Mouse (Mus musculus): ENCODE measurements around the gene Zmym2.
A peak's percentile ranks its signal among the peaks of the same experiment; 100 is the strongest.
"Not testable (repeated sequence)": the region's sequence is repeated elsewhere in the genome, so short reads cannot be mapped to it uniquely, and the experiment has no call there.

Gene Zmym2

GRCm38 (mm10) chr14:56886594-56887513 is at the start of gene Zmym2:
Gene Zmym2, plus strand, starts transcription at chr14:56886653.
- peak; percentile 83 to 86 for DNase-seq

- DNase-seq, result no peak
Measured at GRCm38 (mm10) chr14:56844033-56844432, 42.4 kb upstream of the Zmym2 start.

DNA sequence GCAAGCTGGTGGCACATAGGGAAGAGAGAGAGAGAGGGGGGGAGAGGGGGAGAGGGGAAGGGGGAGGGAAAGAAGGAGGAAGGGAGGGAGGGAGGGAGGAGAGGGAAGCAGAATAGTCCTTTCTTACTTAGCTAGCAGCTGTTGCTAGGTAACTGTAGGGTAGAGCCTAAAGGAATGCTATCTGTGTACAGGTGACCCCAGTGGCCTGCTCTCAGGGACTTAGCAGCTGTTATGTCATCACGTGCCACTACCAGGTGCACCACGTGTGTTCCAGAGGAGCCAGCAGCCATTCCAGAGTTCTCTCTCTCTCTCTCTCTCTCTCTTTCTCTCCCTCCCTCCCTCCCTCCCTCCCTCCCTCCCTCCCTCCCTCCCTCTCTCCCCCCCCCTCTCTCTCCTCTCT is 41.9 kb upstream of the Zmym2 start:
- no peak for DNase-seq

DNA sequence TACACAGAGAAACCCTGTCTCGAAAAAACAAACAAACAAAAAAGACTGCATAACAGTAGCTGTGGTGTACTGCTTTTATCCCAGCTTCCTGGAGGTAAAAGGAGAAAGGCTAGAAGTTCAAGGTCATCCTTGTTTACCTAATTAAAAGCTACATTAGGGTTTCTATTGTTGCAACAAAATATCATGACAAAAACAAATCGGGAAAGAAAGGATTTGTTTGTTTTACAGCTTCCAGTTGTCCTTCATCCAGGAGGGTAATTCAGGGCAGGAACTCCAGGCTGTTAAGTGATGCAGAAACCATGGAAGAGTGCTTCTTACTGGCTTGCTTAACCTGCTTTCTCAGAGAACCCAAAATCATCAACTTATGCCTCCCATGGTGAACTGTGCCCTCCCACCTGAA is 38.1 kb upstream of the Zmym2 start:
- no peak for DNase-seq

DNA sequence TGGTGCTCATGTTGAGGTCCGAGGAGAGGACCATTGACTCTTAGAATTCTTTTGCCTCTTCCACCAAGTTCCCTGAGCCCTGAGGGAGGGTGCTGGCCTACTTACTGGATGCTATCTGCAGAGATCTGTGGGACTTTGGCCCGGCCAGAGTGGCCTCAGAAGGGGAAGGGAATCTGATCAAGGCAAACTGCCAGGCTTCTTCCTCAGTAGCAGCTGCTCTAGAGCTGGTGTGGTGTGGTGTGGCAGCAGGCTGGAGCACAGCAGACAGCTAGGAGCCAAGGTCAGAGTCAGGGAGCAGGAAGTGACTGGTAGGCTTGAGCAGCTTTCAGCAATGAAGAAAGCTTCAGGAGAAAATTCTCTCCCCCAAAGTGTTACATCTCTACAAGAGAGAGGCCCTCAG is 36.8 kb upstream of the Zmym2 start:
- peak; percentile 10 to 60 for DNase-seq

- DNase-seq, result no peak
Measured at GRCm38 (mm10) chr14:56864041-56864440, 22.4 kb upstream of the Zmym2 start.

DNA sequence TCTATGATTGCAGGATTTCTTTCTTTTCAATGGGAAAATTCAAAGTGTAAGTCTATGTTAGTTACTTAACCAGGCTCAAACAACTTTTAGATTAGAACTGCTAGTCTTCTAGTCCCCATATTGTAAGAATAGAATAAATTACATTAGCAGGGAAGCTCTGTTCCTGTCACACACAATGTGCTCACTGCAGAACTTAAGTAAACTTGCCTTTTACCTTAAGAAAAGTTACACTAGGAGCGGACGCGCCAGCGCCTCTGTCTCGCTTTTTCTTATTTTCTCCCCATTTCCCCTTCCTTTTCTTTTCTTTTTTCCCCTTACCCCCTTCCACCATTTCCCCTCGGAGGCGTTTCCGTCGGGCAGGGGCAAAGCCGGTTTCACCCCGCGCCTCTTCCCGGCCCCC is 21.8 kb upstream of the Zmym2 start:
- no peak for DNase-seq

- DNase-seq, result not testable (repeated sequence)
Measured at GRCm38 (mm10) chr14:56865112-56865511, 21.3 kb upstream of the Zmym2 start.

DNA sequence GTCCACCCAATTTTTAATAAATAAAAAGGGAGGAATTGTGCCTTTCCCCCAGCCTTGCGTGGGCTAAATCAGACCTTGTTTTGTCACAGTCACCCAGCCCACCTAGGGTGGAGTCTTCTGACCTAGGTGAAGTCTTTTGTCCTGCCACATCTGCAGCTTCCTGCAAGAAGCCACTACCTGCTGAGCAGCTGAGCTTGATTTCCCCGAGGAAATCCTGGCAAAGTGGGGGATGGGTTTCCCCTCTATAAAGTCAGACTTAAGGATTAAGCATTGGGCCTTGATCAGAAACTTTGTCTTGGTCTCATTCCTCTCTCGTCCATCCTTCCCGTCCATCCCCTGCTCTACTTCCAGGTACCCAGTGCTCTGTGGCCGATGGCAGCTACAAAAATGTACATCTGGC is 12.9 kb upstream of the Zmym2 start:
- DNase-seq, result no peak

DNA sequence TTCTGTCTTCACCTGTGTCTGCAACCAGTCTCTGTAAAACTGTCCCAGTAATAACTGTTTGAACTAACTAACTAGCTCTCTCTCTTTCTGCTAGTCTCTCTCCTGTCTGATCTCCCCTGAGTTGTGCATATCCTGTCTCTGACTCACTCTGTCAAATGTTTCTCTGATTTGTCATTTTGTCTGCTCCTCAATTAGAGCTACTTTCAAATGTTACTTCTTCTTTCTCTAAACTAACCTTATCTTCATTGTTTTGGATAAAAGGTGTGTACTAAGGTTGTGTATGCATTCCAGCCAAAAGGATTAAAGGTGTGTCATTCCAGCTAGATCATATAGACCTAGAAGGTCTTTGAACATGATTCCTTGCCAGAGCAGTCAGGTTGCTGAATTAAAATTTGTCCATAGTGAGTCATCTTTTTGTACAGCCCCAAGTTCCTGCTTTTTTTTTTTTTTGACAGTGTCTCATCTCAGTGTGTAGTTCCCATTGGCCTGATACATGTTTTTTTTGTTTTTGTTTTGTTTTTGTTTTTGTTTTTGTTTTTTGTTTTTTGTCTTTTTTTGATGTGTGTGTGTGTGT is 10.8 kb upstream of the Zmym2 start:
- no peak for DNase-seq

- DNase-seq, result no peak
Measured at GRCm38 (mm10) chr14:56881271-56881670, 5.2 kb upstream of the Zmym2 start.

DNA sequence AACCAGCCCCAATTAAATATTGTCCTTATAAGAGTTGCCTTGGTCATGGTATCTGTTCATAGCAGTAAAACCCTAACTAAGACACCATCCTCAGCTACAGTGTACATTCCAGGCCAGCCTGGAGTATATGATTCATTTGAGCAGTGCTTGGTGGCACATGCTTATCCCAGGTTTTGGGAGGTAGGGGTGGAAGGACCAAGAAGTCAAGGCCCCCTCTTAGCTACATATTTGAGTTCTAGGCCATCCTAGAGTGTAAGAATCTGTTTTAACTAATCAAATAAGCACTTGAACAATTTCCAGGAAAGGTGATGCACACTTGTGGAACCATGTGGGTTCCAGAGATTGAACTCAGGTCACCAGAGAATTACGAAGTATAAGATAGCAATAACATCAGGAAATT is 3.0 kb upstream of the Zmym2 start:
- DNase-seq, result no peak

DNA sequence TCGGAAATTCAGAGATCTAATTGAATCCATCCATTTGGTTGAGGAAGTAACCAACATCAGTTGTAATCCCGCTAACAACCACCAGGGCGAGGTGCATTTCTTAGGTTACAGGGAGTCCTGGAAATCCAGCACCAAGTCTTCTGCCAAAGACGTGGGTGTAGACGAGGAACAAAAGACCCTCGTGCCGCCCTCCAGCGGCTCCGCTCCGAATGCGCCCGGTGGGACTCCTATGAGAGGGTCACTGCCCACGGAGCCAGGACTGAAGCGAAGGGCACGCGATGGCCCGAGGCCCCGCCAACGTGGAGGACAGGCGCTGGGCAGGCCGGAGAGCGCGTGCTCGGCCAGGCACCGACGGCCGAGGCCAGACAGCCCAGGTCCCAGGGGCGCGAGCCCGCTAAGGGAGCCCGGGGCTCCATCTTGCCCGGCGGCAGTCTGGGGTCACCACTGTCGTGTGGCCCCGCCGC is 1.1 kb upstream of the Zmym2 start:
- peak; percentile 83 to 89 for DNase-seq

GRCm38 (mm10) chr14:56885986-56886593 is 363 bp upstream of the Zmym2 start:
- peak; percentile 87 to 93 for DNase-seq

GRCm38 (mm10) chr14:56887514-56887880 is 1.0 kb downstream of the Zmym2 start:
- no peak for DNase-seq

GRCm38 (mm10) chr14:56887887-56888286 is 1.4 kb downstream of the Zmym2 start:
- peak; percentile 76 to 80 for DNase-seq

- DNase-seq, result no peak
Measured at GRCm38 (mm10) chr14:56888416-56888815, 2.0 kb downstream of the Zmym2 start.

GRCm38 (mm10) chr14:56894417-56894816 is 8.0 kb downstream of the Zmym2 start:
- no peak for DNase-seq

DNA sequence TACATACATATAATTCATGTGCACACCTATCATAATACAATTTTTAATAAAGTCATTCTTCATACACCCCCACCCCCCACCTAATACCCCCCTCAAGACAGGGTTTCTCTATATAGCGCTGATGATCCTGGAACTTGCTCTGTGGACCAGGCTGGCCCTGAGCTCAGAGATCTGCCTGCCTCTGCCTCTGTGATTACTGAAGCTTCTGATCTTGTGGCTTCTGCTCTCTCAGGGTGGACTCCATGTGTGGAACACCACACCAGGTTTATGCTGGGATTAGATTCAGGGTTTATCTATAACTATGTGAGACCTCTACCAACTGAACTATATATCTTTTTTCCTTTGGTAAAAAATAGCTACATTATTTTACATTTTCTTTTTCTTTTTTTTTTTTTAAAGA is 10.1 kb downstream of the Zmym2 start:
- DNase-seq, result no peak

DNA sequence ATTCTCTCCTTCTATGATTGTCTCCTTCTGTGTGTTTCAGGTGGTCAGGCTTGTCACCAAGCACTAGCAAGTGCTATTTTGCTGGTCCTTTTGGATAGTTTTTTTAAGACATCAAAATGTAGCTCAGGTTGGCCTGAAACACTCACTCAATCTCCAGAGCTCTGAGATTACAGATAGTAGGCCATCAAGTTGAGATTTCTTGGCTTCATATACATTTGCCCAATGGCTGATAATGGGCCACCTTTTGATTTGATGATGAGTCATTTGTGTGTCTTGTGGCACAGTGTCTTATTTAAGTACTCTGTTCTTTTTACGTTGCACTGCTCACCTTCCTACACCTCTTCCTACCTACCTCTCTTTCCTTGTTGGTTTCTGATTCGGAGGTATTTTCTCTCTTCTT is 11.0 kb downstream of the Zmym2 start:
- DNase-seq, result no peak

- no peak for DNase-seq
Measured at GRCm38 (mm10) chr14:56899656-56900055, 13.2 kb downstream of the Zmym2 start.

GRCm38 (mm10) chr14:56903039-56903438 is 16.6 kb downstream of the Zmym2 start:
- no peak for DNase-seq

DNA sequence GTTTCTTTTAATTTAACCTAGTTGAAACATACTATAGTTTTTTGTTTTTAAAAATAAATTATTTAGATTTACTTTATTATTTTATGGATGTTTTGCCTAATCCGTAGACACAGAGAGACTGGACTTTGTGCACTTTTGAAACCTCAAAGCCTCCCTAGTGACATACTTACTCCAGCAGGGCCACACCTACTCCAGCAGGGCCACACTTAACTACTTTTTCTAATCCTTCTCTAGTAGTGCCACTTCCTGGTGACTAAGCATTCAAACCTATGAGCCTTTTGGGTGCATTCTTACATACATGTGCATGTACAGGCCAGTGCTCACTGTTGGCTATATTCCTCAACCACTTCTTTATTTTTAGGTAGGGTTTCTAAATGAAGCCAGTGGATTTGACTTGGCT is 19.2 kb downstream of the Zmym2 start:
- DNase-seq, result no peak

DNA sequence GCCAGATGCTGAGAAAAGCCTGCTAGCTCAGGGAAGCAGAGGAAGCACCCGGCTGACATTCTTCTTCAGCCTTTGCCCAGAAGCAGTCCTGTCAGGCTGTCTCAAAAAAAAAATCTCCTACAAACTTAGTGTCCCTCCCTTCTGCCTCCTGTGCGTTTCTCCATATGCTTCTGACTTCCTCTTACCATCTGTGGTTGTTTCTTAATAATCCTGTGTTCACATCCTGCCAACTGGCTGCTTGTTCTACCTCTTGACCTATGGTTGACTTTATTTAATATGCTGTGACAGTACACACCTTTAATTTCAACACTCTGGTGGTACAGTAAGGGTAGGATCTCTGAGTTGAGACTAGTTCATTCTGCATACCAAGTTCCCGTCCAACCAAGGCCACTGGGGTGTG is 32.1 kb downstream of the Zmym2 start:
- DNase-seq, result peak in 1 of 2 experiments; percentile 8

Measured in lung, postnatal 4 days (tissue).